Mouse (Mus musculus) liver, embryonic 14.5 days (tissue): ENCODE data around the gene Tmem110.
A peak's percentile ranks its signal among the peaks of the same experiment; 100 is the strongest.

Source experiments
- CTCF ChIP-seq: IDR thresholded peaks from 2 replicates; pipeline ENCODE4 v1.5.1; 2016; ENCODE audit warnings: antibody characterized with exemption, low read depth, control low read depth
- EP300 ChIP-seq: IDR thresholded peaks from 2 replicates; pipeline ENCODE4 v1.6.1; 2016; ENCODE audit warnings: antibody characterized with exemption, low read depth

- TF ChIP-seq CTCF (peak; percentile 59), EP300 (no peak)
These were observed 62.9 kb downstream of the Tmem110 start for GRCm38 (mm10) chr14:30888271-30888732.
